Mouse (Mus musculus) hindbrain, embryonic 16.5 days (tissue): ENCODE data around the gene Gm13030. TPM values are rescaled to one million over a fixed set of nuclear protein-coding genes. Genes with fewer than 3 reads are reported as not detected.
"Not testable (repeated sequence)": the region's sequence is repeated elsewhere in the genome, so short reads cannot be mapped to it uniquely, and the experiment has no call there.

Experiments
- ATAC-seq: fragments of 200-750 bp; cut with Nextera tagmentation; 2 replicates; pipeline ENCODE4 v1.8.0; 2017; ENCODE audit warnings: moderate TSS enrichment, moderate library complexity
- H3K27ac ChIP-seq: fragments of 300-500 bp; sonication (generic); 2 replicates; pipeline ENCODE4 v1.5.1; 2014; ENCODE audit warnings: low read depth, mild to moderate bottlenecking, control low read depth, low read length, moderate library complexity
- H3K27me3 ChIP-seq: fragments of 300-500 bp; sonication (generic); replicated peaks from 2 replicates; pipeline ENCODE4 v1.6.1; 2014; ENCODE audit warnings: low read length; ENCODE audit not compliant: control insufficient read depth, insufficient read depth
- H3K36me3 ChIP-seq: fragments of 300-500 bp; sonication (generic); 2 replicates; pipeline ENCODE4 v1.6.1; 2014; ENCODE audit warnings: mild to moderate bottlenecking, low read length, moderate library complexity, mixed read lengths; ENCODE audit not compliant: control insufficient read depth, insufficient read depth
- H3K4me1 ChIP-seq: fragments of 300-500 bp; sonication (generic); 2 replicates; pipeline ENCODE4 v1.6.1; 2014; ENCODE audit warnings: low read depth, low read length; ENCODE audit not compliant: control insufficient read depth, insufficient read depth
- H3K4me2 ChIP-seq: fragments of 300-500 bp; sonication (generic); 2 replicates; pipeline ENCODE4 v1.6.1; 2014; ENCODE audit warnings: mild to moderate bottlenecking, low read length, control low read depth, moderate library complexity
- H3K4me3 ChIP-seq: fragments of 300-500 bp; sonication (generic); 2 replicates; pipeline ENCODE4 v1.5.1; 2014; ENCODE audit warnings: mild to moderate bottlenecking, low read length, control low read depth, moderate library complexity
- H3K9ac ChIP-seq: fragments of 300-500 bp; sonication (generic); 2 replicates; pipeline ENCODE4 v1.6.1; 2014; ENCODE audit warnings: low read depth, mild to moderate bottlenecking, control low read depth, low read length, moderate library complexity
- H3K9me3 ChIP-seq: fragments of 300-500 bp; sonication (generic); 2 replicates; pipeline ENCODE4 v1.6.1; 2014; ENCODE audit warnings: mild to moderate bottlenecking, low read length, moderate library complexity; ENCODE audit not compliant: control insufficient read depth
- whole genome bisulfite sequencing: fragments of 180-500 bp; shearing (Covaris S2); extraction: QIAGEN DNeasy Blood & Tissue Kit; methylation state at CpG from one replicate; pipeline ENCODE4 v1.1.7; 2014; 5-methylcytosine and 5-hydroxymethylcytosine counted together
- polyA plus RNA-seq: library from polyadenylated mRNA; unstranded; fragments of >200 nt; fragmentation: Nextera tagmentation; extraction: Ambion mirVana; gene quantifications from 2 replicates; pipeline ENCODE4 v1.2.1, GENCODE M21; 2015

The Gm13030 gene
- not detected in 2 replicates for polyA plus RNA-seq

- H3K4me1 ChIP-seq, result no peaks in the 10 kb centered on the region
- H3K36me3 ChIP-seq, result no peaks in the 10 kb centered on the region
- no peak within 1 kb of the TSS for H3K4me2 ChIP-seq
- H3K9me3 ChIP-seq, result peaks cover 3% of the 10 kb centered on the region
- H3K9ac ChIP-seq, result no peak within 1 kb of the TSS
- no peak within 1 kb of the TSS for H3K27ac ChIP-seq
- ATAC-seq, result no peak
- no peak within 1 kb of the TSS for H3K4me3 ChIP-seq
- 65% methylated on average over 6 of the region's 6 CpGs for WGBS
- H3K27me3 ChIP-seq, result no peaks in the 10 kb centered on the region
Measured at GRCm38 (mm10) chr4:138873864-138874263, at the start of gene Gm13030. Gm13030 (minus strand) TSS chr4:138873964.

- Histone ChIP-seq H3K4me3 (peak overlapping the region; percentile 36), H3K4me2 (peak overlapping the region; percentile 62), H3K9ac (peak overlapping the region; percentile 57), H3K4me1 (peaks cover 6% of the 10 kb centered on the region), H3K36me3 (no peaks in the 10 kb centered on the region), H3K27ac (no peak overlapping the region), H3K27me3 (no peaks in the 10 kb centered on the region), H3K9me3 (no peaks in the 10 kb centered on the region)
- peak; percentile 88 for ATAC-seq
- WGBS, result 2% methylated on average over 11 of the region's 11 CpGs
Measured at GRCm38 (mm10) chr4:138922131-138922459, 48.3 kb upstream of the Gm13030 start.

- Histone ChIP-seq H3K36me3 (no peaks in the 10 kb centered on the region), H3K9me3 (no peaks in the 10 kb centered on the region), H3K4me3 (peak overlapping the region; percentile 36), H3K9ac (peak overlapping the region; percentile 57), H3K4me2 (peak overlapping the region; percentile 62), H3K4me1 (peaks cover 6% of the 10 kb centered on the region), H3K27ac (no peak overlapping the region), H3K27me3 (no peaks in the 10 kb centered on the region)
- WGBS, result 32% methylated on average over 20 of the region's 20 CpGs
- ATAC-seq, result peak; percentile 59
Measured at GRCm38 (mm10) chr4:138921254-138922130, 47.7 kb upstream of the Gm13030 start.

- Histone ChIP-seq H3K4me2 (no peak overlapping the region), H3K4me1 (peaks cover 14% of the 10 kb centered on the region), H3K27me3 (no peaks in the 10 kb centered on the region), H3K9me3 (no peaks in the 10 kb centered on the region), H3K36me3 (no peaks in the 10 kb centered on the region), H3K9ac (no peak overlapping the region), H3K27ac (no peak overlapping the region), H3K4me3 (no peak overlapping the region)
- ATAC-seq, result no peak
- whole genome bisulfite sequencing, result 88% methylated on average over 9 of the region's 9 CpGs
Measured at GRCm38 (mm10) chr4:138917282-138917681, 43.5 kb upstream of the Gm13030 start.

- peak within 1 kb of the TSS; percentile 90 for H3K4me2 ChIP-seq
- H3K9me3 ChIP-seq, result no peaks in the 10 kb centered on the region
- peak; percentile 96 for ATAC-seq
- WGBS, result under 1% methylated on average over 39 of the region's 39 CpGs
- peak within 1 kb of the TSS; percentile 78 for H3K27ac ChIP-seq
- H3K27me3 ChIP-seq, result no peaks in the 10 kb centered on the region
- peak within 1 kb of the TSS; percentile 99 for H3K4me3 ChIP-seq
- H3K4me1 ChIP-seq, result peaks cover 12% of the 10 kb centered on the region
- peak within 1 kb of the TSS; percentile 93 for H3K9ac ChIP-seq
- peaks cover 5% of the 10 kb centered on the region; the same call in 1 of the 2 replicates for H3K36me3 ChIP-seq
Measured at GRCm38 (mm10) chr4:138913797-138914196, 40.0 kb upstream of the Gm13030 start, which contains the start of gene Otud3. Otud3 (minus strand) TSS chr4:138913945.

- Histone ChIP-seq H3K4me3 (peak overlapping the region; percentile 99), H3K27me3 (no peaks in the 10 kb centered on the region), H3K36me3 (peaks cover 7% of the 10 kb centered on the region; the same call in 1 of the 2 replicates), H3K4me2 (peak overlapping the region; percentile 90), H3K9me3 (no peaks in the 10 kb centered on the region), H3K9ac (peak overlapping the region; percentile 93), H3K4me1 (peaks cover 12% of the 10 kb centered on the region), H3K27ac (peak overlapping the region; percentile 78)
- peak; percentile 45 for ATAC-seq
- under 1% methylated on average over 39 of the region's 52 CpGs for WGBS
Measured at GRCm38 (mm10) chr4:138913141-138913787, 39.5 kb upstream of the Gm13030 start.

- no peaks in the 10 kb centered on the region for H3K9me3 ChIP-seq
- no peak overlapping the region for H3K9ac ChIP-seq
- no peak overlapping the region for H3K27ac ChIP-seq
- no peak overlapping the region for H3K4me2 ChIP-seq
- no peak overlapping the region for H3K4me3 ChIP-seq
- H3K27me3 ChIP-seq, result no peaks in the 10 kb centered on the region
- ATAC-seq, result no peak
- H3K36me3 ChIP-seq, result peaks cover 47% of the 10 kb centered on the region
- no peaks in the 10 kb centered on the region for H3K4me1 ChIP-seq
- WGBS, result 90% methylated on average over 18 of the region's 18 CpGs
Measured at GRCm38 (mm10) chr4:138905624-138906337, 32.0 kb upstream of the Gm13030 start.

- Histone ChIP-seq H3K36me3 (peaks cover 39% of the 10 kb centered on the region), H3K4me1 (no peaks in the 10 kb centered on the region), H3K9me3 (no peaks in the 10 kb centered on the region), H3K9ac (no peak overlapping the region), H3K27me3 (no peaks in the 10 kb centered on the region), H3K27ac (no peak overlapping the region), H3K4me3 (no peak overlapping the region), H3K4me2 (no peak overlapping the region)
- 84% methylated on average over 7 of the region's 7 CpGs for WGBS
- ATAC-seq, result no peak
Measured at GRCm38 (mm10) chr4:138899361-138899760, 25.6 kb upstream of the Gm13030 start.

GRCm38 (mm10) chr4:138893789-138894188 is 20.0 kb upstream of the Gm13030 start:
- 90% methylated on average over 11 of the region's 11 CpGs for WGBS
- H3K27ac ChIP-seq, H3K4me1 ChIP-seq, H3K9ac ChIP-seq, H3K4me3 ChIP-seq, H3K27me3 ChIP-seq, ATAC-seq, H3K9me3 ChIP-seq, H3K4me2 ChIP-seq: not testable (repeated sequence)
- H3K36me3 ChIP-seq, result peaks cover 25% of the 10 kb centered on the region
